Mouse (Mus musculus): Measurements from ENCODE around the gene Dcst1. TPM values are rescaled to one million over a fixed set of nuclear protein-coding genes. Genes with fewer than 3 reads are reported as not detected.

Gene Dcst1
- polyA plus RNA-seq, 1 experiment from 2014 or later: 0.15 TPM

DNA sequence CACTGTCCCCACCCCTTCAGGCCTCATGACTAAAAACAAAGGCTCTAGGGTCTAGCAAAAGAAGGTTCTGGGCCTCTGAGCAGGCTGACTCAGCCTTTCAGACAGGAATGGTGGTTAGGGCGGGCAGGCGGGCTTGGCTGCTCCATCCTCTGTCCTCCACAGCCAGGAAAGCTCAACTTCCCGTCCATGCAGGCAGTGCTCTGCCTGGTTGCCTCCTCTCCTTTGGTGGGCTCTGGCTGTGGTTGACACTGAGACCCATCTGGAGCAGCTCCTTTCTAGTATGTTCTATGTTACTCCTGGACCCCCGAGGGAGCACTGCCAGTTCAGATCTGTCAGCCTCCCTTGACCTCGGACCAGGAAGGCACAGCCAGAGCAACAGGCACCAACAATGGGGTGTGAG is 37.6 kb upstream of the Dcst1 start, which contains the start of gene Lenep:
Gene Lenep (minus strand): TSS at position 101 of the 400 bp plus-strand sequence.
- H3K4me3 ChIP-seq (ENCODE audit: low read depth, low read length): no peak within 1 kb of the TSS
- no peak within 1 kb of the TSS for H3K27ac ChIP-seq (ENCODE audit: low read depth)
- no peaks in the 10 kb centered on the region for H3K27me3 ChIP-seq (ENCODE audit: insufficient read depth, low read length)
- no peak for TF ChIP-seq EP300 (IDR thresholded peaks at IDR 0.05; ENCODE audit: low read depth)
- no peak for TF ChIP-seq CTCF (IDR thresholded peaks at IDR 0.05; ENCODE audit: low read depth)
- H3K36me3 ChIP-seq (replicated peaks; ENCODE audit: insufficient read depth, low read length): peaks cover 42% of the 10 kb centered on the region
- no peak for ATAC-seq
- H3K9me3 ChIP-seq (ENCODE audit: low read length): no peaks in the 10 kb centered on the region
- no peak within 1 kb of the TSS for H3K9ac ChIP-seq (replicated peaks)
- peaks cover 5% of the 10 kb centered on the region; the same call in 1 of the 2 replicates for H3K4me1 ChIP-seq (ENCODE audit: insufficient read depth)
- no peak for DNase-seq
- H3K4me2 ChIP-seq (ENCODE audit: low read depth, low read length): no peak within 1 kb of the TSS
- WGBS (ENCODE audit: insufficient replicate concordance): 79% methylated on average over 5 of the region's 5 CpGs

DNA sequence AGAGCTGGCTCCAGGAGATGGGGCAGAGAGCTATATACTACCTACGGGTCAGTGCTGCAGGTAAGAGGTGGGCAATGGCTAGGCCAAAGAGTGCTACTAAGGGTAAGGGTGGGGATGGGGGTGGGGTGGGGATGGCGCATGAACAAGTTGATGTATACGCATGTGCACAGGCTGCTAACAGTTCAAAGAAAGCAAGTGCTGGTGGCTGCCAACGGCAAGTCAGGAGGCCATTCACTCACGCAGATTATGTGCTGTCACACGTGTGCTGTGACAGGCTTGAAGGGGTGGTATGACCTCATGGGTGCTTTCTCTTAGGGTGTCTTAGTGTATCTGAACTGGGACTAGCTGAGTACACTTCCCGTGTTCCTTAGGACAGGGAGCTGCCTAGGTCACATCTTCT is 36.3 kb upstream of the Dcst1 start:
- no peak for TF ChIP-seq EP300 (IDR thresholded peaks at IDR 0.05; ENCODE audit: low read depth)
- no peak for TF ChIP-seq CTCF (IDR thresholded peaks at IDR 0.05; ENCODE audit: low read depth)
- Histone ChIP-seq H3K4me2 (ENCODE audit: low read depth, low read length) (no peak overlapping the region), H3K9ac (replicated peaks) (no peak overlapping the region), H3K36me3 (replicated peaks; ENCODE audit: insufficient read depth, low read length) (peaks cover 38% of the 10 kb centered on the region), H3K4me1 (ENCODE audit: insufficient read depth) (peaks cover 11% of the 10 kb centered on the region), H3K4me3 (ENCODE audit: low read depth, low read length) (no peak overlapping the region), H3K27ac (ENCODE audit: low read depth) (no peak overlapping the region), H3K27me3 (ENCODE audit: insufficient read depth, low read length) (no peaks in the 10 kb centered on the region), H3K9me3 (ENCODE audit: low read length) (no peaks in the 10 kb centered on the region)
- DNase-seq (no peak), ATAC-seq (no peak)
- WGBS (ENCODE audit: insufficient replicate concordance): 84% methylated on average over 7 of the region's 7 CpGs

DNA sequence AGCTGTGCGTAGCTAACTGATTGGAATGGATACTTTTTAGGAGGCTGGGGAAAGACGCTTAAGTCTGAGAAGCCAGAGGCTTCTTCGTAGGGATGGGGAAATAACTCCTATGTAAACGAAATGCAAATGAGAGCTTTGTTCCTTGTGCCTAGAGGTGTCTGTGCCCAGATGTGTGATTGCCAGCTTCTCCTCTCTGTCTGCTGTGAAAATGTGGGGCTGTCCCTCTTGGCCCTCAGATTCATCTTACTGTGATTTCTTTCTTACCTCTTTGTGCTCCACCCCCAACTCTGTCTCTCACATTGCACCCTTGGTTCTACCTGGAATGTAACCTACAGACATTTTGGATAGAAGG is 31.6 kb upstream of the Dcst1 start:
- no peak for ATAC-seq
- H3K36me3 ChIP-seq (replicated peaks; ENCODE audit: insufficient read depth, low read length): 0 out of 2 replicates have a peak, but pooled peaks cover 4% of the 10 kb centered on the region
- H3K4me3 ChIP-seq (ENCODE audit: low read depth, low read length): peak overlapping the region; percentile 78
- WGBS (ENCODE audit: insufficient replicate concordance): 4% methylated on average over 4 of the region's 4 CpGs
- H3K4me2 ChIP-seq (ENCODE audit: low read depth, low read length): peak overlapping the region; percentile 100
- no peak for DNase-seq
- peaks cover 34% of the 10 kb centered on the region for H3K4me1 ChIP-seq (ENCODE audit: insufficient read depth)
- no peaks in the 10 kb centered on the region for H3K9me3 ChIP-seq (ENCODE audit: low read length)
- peak overlapping the region; percentile 79 for H3K9ac ChIP-seq (replicated peaks)
- TF ChIP-seq CTCF (IDR thresholded peaks at IDR 0.05; ENCODE audit: low read depth) (no peak), EP300 (IDR thresholded peaks at IDR 0.05; ENCODE audit: low read depth) (no peak)
- peak overlapping the region; percentile 48; the same call in 1 of the 2 replicates for H3K27ac ChIP-seq (ENCODE audit: low read depth)
- H3K27me3 ChIP-seq (ENCODE audit: insufficient read depth, low read length): peaks cover 12% of the 10 kb centered on the region

DNA sequence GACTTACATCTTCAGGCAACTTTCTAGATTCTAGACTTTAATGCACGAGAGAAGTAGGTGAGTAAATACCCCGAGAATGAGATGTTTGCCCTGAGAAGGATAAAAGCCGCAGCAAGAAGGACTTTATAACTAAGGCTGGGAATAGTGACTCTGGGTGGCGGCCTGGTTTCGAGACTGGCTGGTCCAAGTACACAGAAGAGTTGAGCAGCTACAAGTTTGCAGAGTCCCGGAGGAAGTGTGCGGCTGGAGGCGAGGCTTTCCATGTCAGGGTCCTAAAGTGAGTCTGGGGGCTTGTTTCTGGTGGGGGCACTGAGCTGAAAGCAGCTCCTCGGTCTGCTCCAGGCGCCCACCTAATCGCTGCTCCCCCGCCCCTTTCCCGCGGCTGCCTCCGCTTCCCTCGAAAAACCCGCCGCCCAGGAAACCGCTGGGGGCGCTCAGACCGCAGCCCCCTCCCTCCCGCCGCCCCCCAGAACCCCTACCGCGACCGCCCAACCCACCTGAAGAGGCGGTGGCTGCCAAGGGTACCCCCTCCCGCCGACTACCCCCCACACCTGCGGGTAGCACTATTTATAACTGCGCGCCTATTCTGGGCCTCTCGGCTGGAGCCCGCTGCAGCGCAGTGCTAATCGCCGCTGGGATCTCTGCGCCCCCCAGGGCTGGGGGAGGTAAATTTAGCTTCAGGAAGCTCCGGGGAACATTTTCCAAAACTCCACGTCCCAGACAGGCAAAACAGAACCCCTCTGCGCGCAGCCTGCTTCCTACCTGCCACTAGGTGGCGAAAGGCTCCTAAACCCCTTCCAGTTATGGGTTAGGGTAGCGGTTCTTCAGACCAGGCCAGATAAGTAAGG is 31.0 kb upstream of the Dcst1 start:
- H3K9ac ChIP-seq (replicated peaks): peak overlapping the region; percentile 79
- TF ChIP-seq CTCF (IDR thresholded peaks at IDR 0.05; ENCODE audit: low read depth) (peak; percentile 94), EP300 (IDR thresholded peaks at IDR 0.05; ENCODE audit: low read depth) (no peak)
- ATAC-seq (no peak), DNase-seq (peak; percentile 67)
- H3K27me3 ChIP-seq (ENCODE audit: insufficient read depth, low read length): peaks cover 12% of the 10 kb centered on the region
- H3K9me3 ChIP-seq (ENCODE audit: low read length): no peaks in the 10 kb centered on the region
- peak overlapping the region; percentile 100 for H3K4me2 ChIP-seq (ENCODE audit: low read depth, low read length)
- H3K4me3 ChIP-seq (ENCODE audit: low read depth, low read length): peak overlapping the region; percentile 78
- H3K36me3 ChIP-seq (replicated peaks; ENCODE audit: insufficient read depth, low read length): no peaks in the 10 kb centered on the region
- WGBS (ENCODE audit: insufficient replicate concordance): under 1% methylated on average over 36 of the region's 44 CpGs
- peaks cover 40% of the 10 kb centered on the region for H3K4me1 ChIP-seq (ENCODE audit: insufficient read depth)
- peak overlapping the region; percentile 48; the same call in 1 of the 2 replicates for H3K27ac ChIP-seq (ENCODE audit: low read depth)

DNA sequence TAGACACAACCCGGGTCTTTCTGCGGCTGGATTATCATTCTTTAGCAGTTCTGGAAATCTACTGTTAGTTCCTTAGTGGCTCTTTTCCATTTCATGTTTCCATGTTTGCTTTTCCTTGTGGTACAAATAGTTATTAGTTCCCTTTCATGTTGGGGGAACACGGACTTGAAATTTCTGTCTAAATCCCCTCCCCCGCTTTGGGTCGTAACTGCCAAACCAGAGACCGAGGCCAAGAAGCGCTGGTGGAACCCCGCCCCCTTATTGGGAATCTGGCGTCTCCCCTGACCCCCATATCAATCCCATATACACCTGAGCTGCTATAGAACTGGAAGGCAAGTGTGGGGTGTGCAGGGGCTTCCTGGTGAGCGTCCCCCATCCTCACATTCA is 30.4 kb upstream of the Dcst1 start:
- ATAC-seq (no peak), DNase-seq (no peak)
- TF ChIP-seq EP300 (IDR thresholded peaks at IDR 0.05; ENCODE audit: low read depth) (no peak), CTCF (IDR thresholded peaks at IDR 0.05; ENCODE audit: low read depth) (no peak)
- H3K27ac ChIP-seq (ENCODE audit: low read depth): peak overlapping the region; percentile 99
- H3K36me3 ChIP-seq (replicated peaks; ENCODE audit: insufficient read depth, low read length): no peaks in the 10 kb centered on the region
- WGBS (ENCODE audit: insufficient replicate concordance): 4% methylated on average over 10 of the region's 10 CpGs
- peak overlapping the region; percentile 100 for H3K4me2 ChIP-seq (ENCODE audit: low read depth, low read length)
- H3K27me3 ChIP-seq (ENCODE audit: insufficient read depth, low read length): peaks cover 12% of the 10 kb centered on the region
- peak overlapping the region; percentile 79 for H3K9ac ChIP-seq (replicated peaks)
- H3K4me3 ChIP-seq (ENCODE audit: low read depth, low read length): peak overlapping the region; percentile 78
- H3K4me1 ChIP-seq (ENCODE audit: insufficient read depth): peaks cover 46% of the 10 kb centered on the region
- H3K9me3 ChIP-seq (ENCODE audit: low read length): no peaks in the 10 kb centered on the region

DNA sequence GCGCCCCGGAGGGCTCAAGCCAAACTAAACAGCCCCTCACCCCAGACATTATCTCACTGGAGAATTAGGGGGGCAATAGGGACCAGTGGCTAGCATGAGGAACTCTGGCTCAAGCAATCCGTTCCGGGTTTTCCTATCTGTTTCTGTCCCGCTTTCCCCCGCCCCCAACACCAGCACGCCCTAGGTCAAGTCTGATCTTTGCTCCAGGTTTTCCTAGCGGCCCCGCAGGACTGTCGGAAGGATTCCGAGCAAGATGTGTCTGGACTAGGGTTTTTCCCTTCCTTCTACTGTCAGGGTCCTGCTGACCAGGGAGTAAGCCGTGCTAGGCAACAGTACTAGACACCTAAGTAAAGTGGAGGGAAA is 29.8 kb upstream of the Dcst1 start:
- peak overlapping the region; percentile 78 for H3K4me3 ChIP-seq (ENCODE audit: low read depth, low read length)
- peaks cover 12% of the 10 kb centered on the region for H3K27me3 ChIP-seq (ENCODE audit: insufficient read depth, low read length)
- H3K9me3 ChIP-seq (ENCODE audit: low read length): no peaks in the 10 kb centered on the region
- H3K9ac ChIP-seq (replicated peaks): peak overlapping the region; percentile 79
- peak overlapping the region; percentile 100 for H3K4me2 ChIP-seq (ENCODE audit: low read depth, low read length)
- ATAC-seq: peak; percentile 30
- WGBS (ENCODE audit: insufficient replicate concordance): 2% methylated on average over 12 of the region's 12 CpGs
- peak; percentile 84 for DNase-seq
- H3K36me3 ChIP-seq (replicated peaks; ENCODE audit: insufficient read depth, low read length): no peaks in the 10 kb centered on the region
- peaks cover 51% of the 10 kb centered on the region for H3K4me1 ChIP-seq (ENCODE audit: insufficient read depth)
- TF ChIP-seq CTCF (IDR thresholded peaks at IDR 0.05; ENCODE audit: low read depth) (no peak), EP300 (IDR thresholded peaks at IDR 0.05; ENCODE audit: low read depth) (peak; percentile 39; the same call in 1 of the 2 replicates)
- H3K27ac ChIP-seq (ENCODE audit: low read depth): peak overlapping the region; percentile 99
